Mouse (Mus musculus) lung, postnatal 0 days (tissue): ENCODE measurements around the gene Reep6. TPM values are rescaled to one million over a fixed set of nuclear protein-coding genes. Genes with fewer than 3 reads are reported as not detected.

Source experiments
- ATAC-seq: fragments of 200-750 bp; cut with Nextera tagmentation; 2 replicates; pipeline ENCODE4 v1.8.0; 2017; ENCODE audit warnings: moderate library complexity
- DNase-seq: peaks from one replicate; pipeline ENCODE4 v3.0.0-alpha.2; 2016; ENCODE audit warnings: low spot score
- H3K27ac ChIP-seq: fragments of 300-500 bp; sonication (generic); 2 replicates; pipeline ENCODE4 v1.5.1; 2014; ENCODE audit warnings: antibody characterized with exemption, mild to moderate bottlenecking, low read length, mixed read lengths
- H3K27me3 ChIP-seq: fragments of 300-500 bp; sonication (generic); replicated peaks from 2 replicates; pipeline ENCODE4 v1.6.1; 2014; ENCODE audit warnings: low read length, mixed read lengths; ENCODE audit not compliant: insufficient read depth
- H3K36me3 ChIP-seq: fragments of 300-500 bp; sonication (generic); 2 replicates; pipeline ENCODE4 v1.6.1; 2014; ENCODE audit warnings: low read length, mixed read lengths; ENCODE audit not compliant: insufficient read depth
- H3K4me1 ChIP-seq: fragments of 300-500 bp; sonication (generic); 2 replicates; pipeline ENCODE4 v1.6.1; 2014; ENCODE audit warnings: antibody characterized with exemption, low read depth, low read length, mixed read lengths; ENCODE audit not compliant: insufficient read depth
- H3K4me2 ChIP-seq: fragments of 300-500 bp; sonication (generic); replicated peaks from 2 replicates; pipeline ENCODE4 v1.6.1; 2014; ENCODE audit warnings: low read depth, mild to moderate bottlenecking, low read length, moderate library complexity, mixed read lengths
- H3K4me3 ChIP-seq: fragments of 300-500 bp; sonication (generic); 2 replicates; pipeline ENCODE4 v1.5.1; 2014; ENCODE audit warnings: low read depth, low read length
- H3K9ac ChIP-seq: fragments of 300-500 bp; sonication (generic); replicated peaks from 2 replicates; pipeline ENCODE4 v1.6.1; 2014; ENCODE audit warnings: low read depth, mild to moderate bottlenecking
- H3K9me3 ChIP-seq: fragments of 300-500 bp; sonication (generic); 2 replicates; pipeline ENCODE4 v1.6.1; 2016; ENCODE audit warnings: low read length, mixed read lengths
- CTCF ChIP-seq: IDR thresholded peaks from 2 replicates; pipeline ENCODE4 v1.5.1; 2016; ENCODE audit warnings: antibody characterized with exemption, mild to moderate bottlenecking
- EP300 ChIP-seq: IDR thresholded peaks from 2 replicates; pipeline ENCODE4 v1.6.1; 2016; ENCODE audit warnings: antibody characterized with exemption, mild to moderate bottlenecking, control low read depth
- WGBS: fragments of 180-500 bp; shearing (Covaris S2); extraction: QIAGEN DNeasy Blood & Tissue Kit; methylation state at CpG from one replicate; pipeline ENCODE4 v1.1.7; 2014; 5-methylcytosine and 5-hydroxymethylcytosine counted together
- polyA plus RNA-seq: library from polyadenylated mRNA; unstranded; fragments of >200 nt; fragmentation: Nextera tagmentation; extraction: Ambion mirVana; gene quantifications from 2 replicates; pipeline ENCODE4 v1.2.1, GENCODE M21; 2015

Gene Reep6
- polyA plus RNA-seq, 1 experiment from 2014 or later, result 17.6 TPM

DNA sequence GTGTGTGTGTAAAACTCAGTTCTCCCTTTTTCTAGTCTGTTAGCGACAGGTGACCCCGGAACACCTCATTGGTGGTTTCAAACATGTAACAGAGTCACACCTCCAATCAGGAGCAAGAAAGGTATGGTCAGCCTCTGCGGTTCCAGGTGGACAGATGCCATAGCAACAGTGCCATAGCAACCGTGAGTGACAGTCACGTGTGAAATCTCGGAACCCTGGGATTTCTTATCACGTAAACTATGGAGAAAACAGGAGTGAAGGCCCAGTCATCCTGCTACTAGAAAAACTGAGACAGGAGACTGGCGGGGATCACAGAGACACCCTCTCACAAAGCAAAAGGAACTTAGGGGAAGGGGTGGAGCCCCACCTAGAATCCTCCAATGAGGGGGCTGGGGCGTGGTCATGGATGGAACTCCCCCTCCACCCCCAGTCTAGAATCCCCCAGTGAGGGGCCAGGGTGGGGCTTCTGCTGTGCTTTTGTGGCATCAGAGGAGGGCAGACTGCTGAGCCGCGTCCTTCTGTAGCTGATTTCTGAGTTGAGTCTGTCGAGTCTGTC lies 41.7 kb downstream of the Reep6 start:
- WGBS, result 9% methylated on average over 12 of the region's 12 CpGs
- no peaks in the 10 kb centered on the region for H3K4me1 ChIP-seq
- peak; percentile 84 for ATAC-seq
- H3K36me3 ChIP-seq, result no peaks in the 10 kb centered on the region
- no peaks in the 10 kb centered on the region for H3K27me3 ChIP-seq
- H3K4me2 ChIP-seq, result no peak overlapping the region
- peak; percentile 80 for DNase-seq
- no peak overlapping the region for H3K27ac ChIP-seq
- H3K4me3 ChIP-seq, result no peak overlapping the region
- no peaks in the 10 kb centered on the region for H3K9me3 ChIP-seq
- H3K9ac ChIP-seq, result no peak overlapping the region
- TF ChIP-seq EP300, result no peak
- TF ChIP-seq CTCF, result no peak

DNA sequence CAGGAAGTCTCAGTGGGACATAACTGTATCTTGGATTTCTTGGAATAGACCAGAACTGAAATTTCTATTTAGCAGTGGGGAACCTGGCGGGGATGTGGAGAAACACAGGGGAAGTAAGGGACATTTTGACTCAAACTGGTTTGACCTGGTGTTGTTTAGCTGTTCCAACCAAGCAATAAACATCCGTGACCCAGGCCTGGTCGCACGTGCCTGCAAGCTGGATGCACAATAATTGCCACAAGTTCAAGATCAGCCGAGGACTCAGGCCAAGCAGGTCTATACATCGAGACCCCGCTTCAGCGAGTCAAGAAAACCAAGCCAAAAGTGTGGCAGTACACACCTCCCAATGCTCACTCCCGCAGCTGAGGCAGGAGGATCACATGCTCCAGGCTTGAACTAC lies 42.2 kb downstream of the Reep6 start:
- Histone ChIP-seq H3K4me2 (no peak overlapping the region), H3K27ac (no peak overlapping the region), H3K4me3 (no peak overlapping the region), H3K4me1 (no peaks in the 10 kb centered on the region), H3K27me3 (no peaks in the 10 kb centered on the region), H3K36me3 (no peaks in the 10 kb centered on the region), H3K9me3 (no peaks in the 10 kb centered on the region), H3K9ac (no peak overlapping the region)
- TF ChIP-seq CTCF (no peak), EP300 (no peak)
- ATAC-seq (no peak), DNase-seq (no peak)
- 54% methylated on average over 9 of the region's 9 CpGs for WGBS

DNA sequence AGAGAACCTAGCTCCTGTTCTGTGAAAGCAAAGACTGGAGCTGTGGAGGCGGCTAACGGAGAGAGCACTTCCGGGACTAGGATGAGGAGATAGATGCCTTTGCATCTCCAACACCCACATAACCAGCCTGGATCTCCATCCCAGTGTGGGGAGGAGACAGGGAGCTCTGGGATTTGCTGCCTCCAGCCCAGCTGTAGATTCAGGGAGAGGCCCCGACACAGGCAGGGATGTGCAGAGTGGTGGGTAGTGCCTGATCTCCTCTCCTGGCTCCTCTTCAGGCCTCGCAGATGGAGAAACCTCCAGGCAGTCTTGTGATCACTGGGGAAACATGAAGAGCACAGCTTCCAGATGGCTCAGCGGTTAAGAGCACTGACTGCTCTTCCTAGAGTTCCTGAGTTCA lies 43.0 kb downstream of the Reep6 start:
- Histone ChIP-seq H3K4me3 (no peak overlapping the region), H3K36me3 (no peaks in the 10 kb centered on the region), H3K9ac (no peak overlapping the region), H3K4me1 (no peaks in the 10 kb centered on the region), H3K27ac (no peak overlapping the region), H3K9me3 (no peaks in the 10 kb centered on the region), H3K27me3 (no peaks in the 10 kb centered on the region), H3K4me2 (no peak overlapping the region)
- WGBS, result 82% methylated on average over 6 of the region's 6 CpGs
- ATAC-seq (no peak), DNase-seq (no peak)
- TF ChIP-seq EP300 (no peak), CTCF (no peak)

DNA sequence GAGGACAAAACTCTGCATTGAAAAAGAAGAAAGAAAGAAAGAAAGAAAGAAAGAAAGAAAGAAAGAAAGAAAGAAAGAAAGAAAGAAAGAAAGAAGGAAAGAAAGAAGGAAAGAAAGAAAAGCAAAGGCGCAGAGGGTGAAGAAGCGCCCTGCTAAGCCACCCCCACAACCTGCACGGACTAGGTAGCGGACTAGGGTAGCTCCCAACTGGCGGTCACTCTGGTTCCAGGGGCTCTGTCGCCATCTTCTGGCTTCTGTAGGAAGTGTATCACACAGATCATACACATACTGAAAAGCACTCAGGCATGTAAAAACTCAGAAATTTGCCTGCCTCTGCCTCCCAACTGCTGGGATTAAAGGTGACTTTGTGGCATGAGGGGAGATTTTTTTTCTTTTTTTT lies 44.3 kb downstream of the Reep6 start:
- Histone ChIP-seq H3K36me3 (no peaks in the 10 kb centered on the region), H3K4me2 (no peak overlapping the region), H3K9ac (no peak overlapping the region), H3K4me3 (no peak overlapping the region), H3K27me3 (no peaks in the 10 kb centered on the region), H3K27ac (no peak overlapping the region), H3K4me1 (no peaks in the 10 kb centered on the region), H3K9me3 (no peaks in the 10 kb centered on the region)
- 18% methylated on average over 6 of the region's 6 CpGs for WGBS
- TF ChIP-seq EP300 (no peak), CTCF (peak; percentile 74)
- peak; percentile 53; the same call in 1 of the 2 replicates for ATAC-seq
- peak; percentile 79 for DNase-seq

DNA sequence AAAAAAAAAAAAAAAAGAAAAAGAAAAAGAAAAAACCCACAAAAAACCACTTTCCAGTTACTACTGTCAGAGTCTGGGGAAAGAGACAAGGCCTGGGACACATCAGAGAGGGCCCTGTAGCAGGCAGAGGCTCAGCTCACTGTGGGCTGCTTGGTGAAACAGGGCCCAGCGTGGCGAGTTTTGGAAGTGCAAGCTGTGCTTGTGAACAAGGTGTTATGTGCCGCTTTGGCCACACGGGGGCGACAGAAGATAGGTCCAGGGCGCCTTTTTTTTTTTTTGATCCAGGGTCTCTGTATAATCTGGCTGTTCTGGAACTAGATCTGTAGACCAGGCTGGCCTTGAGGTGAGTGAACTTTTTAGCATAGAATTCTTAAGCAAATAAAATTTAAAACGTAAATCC lies 46.4 kb downstream of the Reep6 start:
- 1% methylated on average over 7 of the region's 7 CpGs for WGBS
- H3K27ac ChIP-seq, result no peak overlapping the region
- no peak overlapping the region for H3K9ac ChIP-seq
- peaks cover 7% of the 10 kb centered on the region; the same call in 1 of the 2 replicates for H3K36me3 ChIP-seq
- no peaks in the 10 kb centered on the region for H3K4me1 ChIP-seq
- H3K27me3 ChIP-seq, result no peaks in the 10 kb centered on the region
- TF ChIP-seq CTCF, result peak; percentile 97
- TF ChIP-seq EP300, result no peak
- peak; percentile 65 for ATAC-seq
- H3K9me3 ChIP-seq, result no peaks in the 10 kb centered on the region
- no peak overlapping the region for H3K4me2 ChIP-seq
- no peak overlapping the region for H3K4me3 ChIP-seq
- peak; percentile 95 for DNase-seq

DNA sequence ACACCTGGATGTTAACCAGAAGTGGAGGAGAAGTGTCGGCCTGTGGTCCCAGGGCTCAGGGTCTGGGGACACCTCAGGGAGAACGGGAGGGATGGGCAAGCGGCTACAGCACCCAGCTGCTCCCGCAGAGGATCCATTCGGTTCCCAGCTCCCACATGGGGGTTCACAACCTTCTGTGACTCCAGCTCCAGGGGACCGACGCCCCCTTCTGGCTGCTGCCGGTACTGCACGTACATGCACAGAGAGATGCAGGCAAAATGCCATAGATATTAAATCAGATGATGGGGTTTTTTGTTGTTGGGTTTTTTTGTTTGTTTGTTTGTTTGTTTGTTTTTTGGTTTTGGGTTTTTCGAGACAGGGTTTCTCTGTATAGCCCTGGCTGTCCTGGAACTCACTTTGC lies 48.0 kb downstream of the Reep6 start:
- Histone ChIP-seq H3K9ac (no peak overlapping the region), H3K36me3 (peaks cover 19% of the 10 kb centered on the region; the same call in 1 of the 2 replicates), H3K4me2 (no peak overlapping the region), H3K9me3 (no peaks in the 10 kb centered on the region), H3K27me3 (no peaks in the 10 kb centered on the region), H3K27ac (no peak overlapping the region), H3K4me1 (no peaks in the 10 kb centered on the region), H3K4me3 (no peak overlapping the region)
- DNase-seq (no peak), ATAC-seq (no peak)
- WGBS, result 49% methylated on average over 10 of the region's 10 CpGs
- TF ChIP-seq EP300 (no peak), CTCF (peak; percentile 68)
